In genomic region chr17:31384968-31385627, GRCm38 (mm10) we compare ENCODE assay signal across 8 mouse cellular contexts. TPM values are rescaled to one million over a fixed set of nuclear protein-coding genes. Genes with fewer than 3 reads are reported as not detected.
DNase-seq lines count a peak whose midpoint lies in the region; ATAC-seq lines count a peak whose summit lies in the region.

No protein-coding gene starts in this region.

- peak overlapping the region; percentile 32 for H3K27ac ChIP-seq in forebrain, embryonic 13.5 days
- no peak overlapping the region; the same call in 1 of the 2 replicates for H3K27ac ChIP-seq in midbrain, embryonic 11.5 days (ENCODE audit: low read depth, low read length)

- no peaks in the 10 kb centered on the region for H3K9me3 ChIP-seq in forebrain, embryonic 13.5 days (replicated peaks)
- H3K9me3 ChIP-seq in midbrain, embryonic 11.5 days (ENCODE audit: control insufficient read depth, low read length): no peaks in the 10 kb centered on the region

- peak overlapping the region; percentile 83 for H3K4me2 ChIP-seq in forebrain, embryonic 13.5 days
- 0 out of 2 replicates have a peak overlapping the region, but pooled peaks have one; percentile 0 for H3K4me2 ChIP-seq in midbrain, embryonic 11.5 days

- peaks cover 47% of the 10 kb centered on the region for H3K4me1 ChIP-seq in forebrain, embryonic 13.5 days
- peaks cover 27% of the 10 kb centered on the region for H3K4me1 ChIP-seq in midbrain, embryonic 11.5 days (ENCODE audit: control insufficient read depth, insufficient read depth, low read length)

- peak; percentile 36 for ATAC-seq in forebrain, embryonic 13.5 days
- peak; percentile 7; the same call in 1 of the 2 replicates for ATAC-seq in midbrain, embryonic 11.5 days (ENCODE audit: low FRiP score)
- no peak for ATAC-seq in erythroblast, adult 5-6 weeks (replicated peaks; ENCODE audit: low FRiP score, poor library complexity, severe bottlenecking)

- 0 out of 2 replicates have a peak, but pooled peaks cover 4% of the 10 kb centered on the region for H3K36me3 ChIP-seq in forebrain, embryonic 13.5 days (ENCODE audit: poor library complexity, severe bottlenecking)
- H3K36me3 ChIP-seq in midbrain, embryonic 11.5 days (ENCODE audit: control insufficient read depth, insufficient read depth, low read length): no peaks in the 10 kb centered on the region

- 0 out of 2 replicates have a peak overlapping the region, but pooled peaks have one; percentile 78 for H3K4me3 ChIP-seq in forebrain, embryonic 13.5 days
- H3K4me3 ChIP-seq in midbrain, embryonic 11.5 days (ENCODE audit: low read depth, low read length): no peak overlapping the region

- no peaks in the 10 kb centered on the region for H3K27me3 ChIP-seq in forebrain, embryonic 13.5 days
- peaks cover 2% of the 10 kb centered on the region; the same call in 1 of the 2 replicates for H3K27me3 ChIP-seq in midbrain, embryonic 11.5 days (ENCODE audit: control insufficient read depth, insufficient read depth, low read length)

- intact Hi-C loops in left cerebral cortex, postnatal 4 days (cut with DNase I): loop anchor here (5.0 kb wide), 1 partner anchor 57 kb away; no protein-coding TSS in a partner anchor

- peak; percentile 21 for DNase-seq in adrenal gland, postnatal 10 days
- no peak for DNase-seq in adrenal gland, postnatal 4 days (ENCODE audit: low spot score in 2 of 2)
- DNase-seq in heart, postnatal 4 days: peak; percentile 73
- peak; percentile 89 for DNase-seq in midbrain, embryonic 11.5 days (ENCODE audit: low spot score, missing footprints)
- no peak for DNase-seq in left cerebral cortex, postnatal 4 days
- DNase-seq in layer of hippocampus, adult 18-20 months (ENCODE audit: low spot score in 2 of 2): no peak

- H3K9ac ChIP-seq in forebrain, embryonic 13.5 days: peak overlapping the region; percentile 34; the same call in 1 of the 2 replicates
- peak overlapping the region; percentile 36; the same call in 1 of the 2 replicates for H3K9ac ChIP-seq in midbrain, embryonic 11.5 days (ENCODE audit: low read length)

- WGBS in forebrain, embryonic 13.5 days: 7% methylated on average over 8 of the region's 8 CpGs
- 5% methylated on average over 8 of the region's 8 CpGs for WGBS in midbrain, embryonic 11.5 days

RNA-seq across cellular contexts. Expression of gene Pde9a, which starts 0.9 kb away (rescaled TPM):
- total RNA-seq in adrenal gland, postnatal 10 days (2021): 10 to 100 TPM in 1 of 2 experiments, 1 to 10 TPM in 1; 7.9 to 12.7 TPM
- total RNA-seq in adrenal gland, postnatal 4 days (2021): 10 to 100 TPM in 1 of 2 experiments, 1 to 10 TPM in 1; 6.3 to 12.6 TPM
- 46.4 and 52.3 TPM in 2 replicates for polyA plus RNA-seq in forebrain, embryonic 13.5 days (2015; fragmentation: Nextera tagmentation; extraction: Ambion mirVana)
- total RNA-seq in heart, postnatal 4 days (2021): 10 to 100 TPM in 1 of 2 experiments, 1 to 10 TPM in 1; 9.2 to 11.3 TPM
- polyA plus RNA-seq in midbrain, embryonic 11.5 days (2014; fragmentation: Nextera tagmentation; extraction: Ambion mirVana): 23.4 and 23.5 TPM in 2 replicates
- total RNA-seq in left cerebral cortex, postnatal 4 days (2021): 10 to 100 TPM; 48.2 to 49.8 TPM
- total RNA-seq in erythroblast, adult 5-6 weeks (2015; ENCODE audit: low replicate concordance): not detected in 2 replicates
- total RNA-seq in erythroblast, adult 5-6 weeks (2017; ENCODE audit: low replicate concordance): not detected in 2 replicates
- 10 to 100 TPM; 19.8 to 23.9 TPM for total RNA-seq in layer of hippocampus, adult 18-20 months (2021)

Comparison
In these comparisons a context has a peak if more than half of its experiments do, and no peak if none do; other contexts are left out.
1. DNase-seq: peak in adrenal gland, postnatal 10 days (single experiment), heart, postnatal 4 days (single experiment) and midbrain, embryonic 11.5 days (single experiment); none in adrenal gland, postnatal 4 days (0 of 2), left cerebral cortex, postnatal 4 days (single experiment) and layer of hippocampus, adult 18-20 months (0 of 2).
2. RNA of gene Pde9a, which starts 0.9 kb away (total RNA-seq): 48.2 to 49.8 TPM in left cerebral cortex, postnatal 4 days, 19.8 to 23.9 TPM in layer of hippocampus, adult 18-20 months, 7.9 to 12.7 TPM in adrenal gland, postnatal 10 days, 6.3 to 12.6 TPM in adrenal gland, postnatal 4 days and 9.2 to 11.3 TPM in heart, postnatal 4 days; not detected in erythroblast, adult 5-6 weeks; every median in the first group is over 4 times any median in the second.